In genomic region chr4:148890442-148890841, GRCm38 (mm10) we compare ENCODE assay signal across 11 mouse cellular contexts.
DNase-seq lines count a peak whose midpoint lies in the region; ATAC-seq and TF ChIP-seq lines count a peak whose summit lies in the region.
"Had no signal": no experiment of that assay in that cellular context is flagged by ENCODE, and none has a peak within 500 bp of the region (broad histone marks: within the 10 kb centered on the region; RNA-seq: fewer than 3 reads in every experiment).

No protein-coding gene starts in this region.

- H3K4me1 ChIP-seq in heart, postnatal 0 days (ENCODE audit: control insufficient read depth, insufficient read depth) = no peaks in the 10 kb centered on the region
- H3K4me1 ChIP-seq in heart, adult 2 months (ENCODE audit: control insufficient read depth, insufficient read depth, low read length) = no peaks in the 10 kb centered on the region
- peaks cover 20% of the 10 kb centered on the region for H3K4me1 ChIP-seq in embryonic facial prominence, embryonic 12.5 days
- peaks cover 82% of the 10 kb centered on the region for H3K4me1 ChIP-seq in hindbrain, embryonic 13.5 days (replicated peaks)
- H3K4me1 ChIP-seq in midbrain, embryonic 14.5 days (ENCODE audit: control insufficient read depth, insufficient read depth, low read length) = peaks cover 39% of the 10 kb centered on the region

- peak overlapping the region; percentile 44; the same call in 1 of the 2 replicates for H3K4me2 ChIP-seq in heart, postnatal 0 days (ENCODE audit: low read depth, low read length)
- peak overlapping the region; percentile 58; the same call in 1 of the 2 replicates for H3K4me2 ChIP-seq in embryonic facial prominence, embryonic 12.5 days (replicated peaks)
- peak overlapping the region; percentile 54 for H3K4me2 ChIP-seq in hindbrain, embryonic 13.5 days
- peak overlapping the region; percentile 61 for H3K4me2 ChIP-seq in midbrain, embryonic 14.5 days (ENCODE audit: low read length)

- H3K9ac ChIP-seq in heart, postnatal 0 days (replicated peaks; ENCODE audit: low read depth, low read length) = no peak overlapping the region
- H3K9ac ChIP-seq in heart, adult 2 months (ENCODE audit: low read depth, low read length) = no peak overlapping the region; the same call in 1 of the 2 replicates
- H3K9ac ChIP-seq in embryonic facial prominence, embryonic 12.5 days = no peak overlapping the region
- H3K9ac ChIP-seq in hindbrain, embryonic 13.5 days = no peak overlapping the region
- H3K9ac ChIP-seq in midbrain, embryonic 14.5 days (replicated peaks; ENCODE audit: low read length) = peak overlapping the region; percentile 49

- no peaks in the 10 kb centered on the region for H3K27me3 ChIP-seq in heart, postnatal 0 days (ENCODE audit: control insufficient read depth, insufficient read depth, low read length)
- no peaks in the 10 kb centered on the region for H3K27me3 ChIP-seq in heart, adult 2 months (ENCODE audit: control insufficient read depth, insufficient read depth, low read length)
- peaks cover 94% of the 10 kb centered on the region for H3K27me3 ChIP-seq in embryonic facial prominence, embryonic 12.5 days
- peaks cover 94% of the 10 kb centered on the region for H3K27me3 ChIP-seq in hindbrain, embryonic 13.5 days
- H3K27me3 ChIP-seq in midbrain, embryonic 14.5 days (ENCODE audit: control insufficient read depth, insufficient read depth, low read length) = peaks cover 39% of the 10 kb centered on the region

- ATAC-seq in heart, postnatal 0 days (ENCODE audit: insufficient read depth, low read depth) = no peak
- no peak for ATAC-seq in embryonic facial prominence, embryonic 12.5 days (ENCODE audit: insufficient number of reproducible peaks, insufficient read depth, low FRiP score, low TSS enrichment)
- no peak for ATAC-seq in hindbrain, embryonic 13.5 days (ENCODE audit: low FRiP score)
- ATAC-seq in midbrain, embryonic 14.5 days (ENCODE audit: low FRiP score, low TSS enrichment) = no peak
- no peak for ATAC-seq in megakaryocyte, adult 5-6 weeks (ENCODE audit: poor library complexity, severe bottlenecking)

- TF ChIP-seq CTCF in heart, postnatal 0 days (IDR thresholded peaks at IDR 0.05; ENCODE audit: low read depth) = no peak
- TF ChIP-seq CTCF in heart, adult 2 months (IDR thresholded peaks at IDR 0.05) = no peak

- intact Hi-C loops in heart, adult 2 months (cut with DNase I) = no loop called here

- no peaks in the 10 kb centered on the region for H3K36me3 ChIP-seq in heart, postnatal 0 days (replicated peaks; ENCODE audit: control insufficient read depth, insufficient read depth, low read length)
- no peaks in the 10 kb centered on the region for H3K36me3 ChIP-seq in heart, adult 2 months (ENCODE audit: control insufficient read depth, insufficient read depth, low read length)
- no peaks in the 10 kb centered on the region for H3K36me3 ChIP-seq in embryonic facial prominence, embryonic 12.5 days
- H3K36me3 ChIP-seq in hindbrain, embryonic 13.5 days = no peaks in the 10 kb centered on the region
- no peaks in the 10 kb centered on the region for H3K36me3 ChIP-seq in midbrain, embryonic 14.5 days (ENCODE audit: control insufficient read depth, insufficient read depth, low read length)

- H3K27ac ChIP-seq in heart, postnatal 0 days (ENCODE audit: low read depth) = no peak overlapping the region
- H3K27ac ChIP-seq in heart, adult 2 months = no peak overlapping the region; the same call in 1 of the 2 replicates
- H3K27ac ChIP-seq in embryonic facial prominence, embryonic 12.5 days = no peak overlapping the region
- H3K27ac ChIP-seq in hindbrain, embryonic 13.5 days = no peak overlapping the region
- H3K27ac ChIP-seq in midbrain, embryonic 14.5 days (replicated peaks; ENCODE audit: low read depth, low read length) = peak overlapping the region; percentile 61; the same call in 1 of the 2 replicates
- H3K27ac ChIP-seq: macrophage had no signal

- H3K79me2 ChIP-seq in heart, adult 2 months (replicated peaks; ENCODE audit: control insufficient read depth, insufficient read depth, low read length) = no peaks in the 10 kb centered on the region; the same call in 1 of the 2 replicates

- 74% methylated on average over 8 of the region's 8 CpGs for WGBS in heart, postnatal 0 days
- WGBS in heart, adult 2 months = 87% methylated on average over 8 of the region's 8 CpGs
- 55% methylated on average over 8 of the region's 8 CpGs for WGBS in embryonic facial prominence, embryonic 12.5 days
- 23% methylated on average over 8 of the region's 8 CpGs for WGBS in hindbrain, embryonic 13.5 days
- WGBS in midbrain, embryonic 14.5 days = 34% methylated on average over 8 of the region's 8 CpGs

- TF ChIP-seq EP300 in heart, postnatal 0 days (IDR thresholded peaks at IDR 0.05; ENCODE audit: low read depth) = no peak
- no peak for TF ChIP-seq EP300 in heart, adult 2 months (IDR thresholded peaks at IDR 0.05; ENCODE audit: insufficient read depth, low read depth, low read length)

- no peak for TF ChIP-seq POLR2A in heart, adult 2 months (IDR thresholded peaks at IDR 0.05; ENCODE audit: insufficient read depth, low read depth, low read length)

- H3K4me3 ChIP-seq in heart, postnatal 0 days (ENCODE audit: low read depth, low read length) = peak overlapping the region; percentile 14; the same call in 1 of the 2 replicates
- H3K4me3 ChIP-seq in heart, adult 2 months = no peak overlapping the region
- peak overlapping the region; percentile 27 for H3K4me3 ChIP-seq in embryonic facial prominence, embryonic 12.5 days
- H3K4me3 ChIP-seq in hindbrain, embryonic 13.5 days = no peak overlapping the region
- peak overlapping the region; percentile 30 for H3K4me3 ChIP-seq in midbrain, embryonic 14.5 days (replicated peaks; ENCODE audit: low read depth, low read length)

- DNase-seq in heart, postnatal 0 days (ENCODE audit: low spot score) = no peak
- DNase-seq in heart, adult 2 months = no peak
- no peak for DNase-seq in midbrain, embryonic 14.5 days
- DNase-seq in right cerebral cortex, postnatal 36 days (ENCODE audit: low spot score in 2 of 2) = no peak
- DNase-seq in spleen, postnatal 4 days (ENCODE audit: low spot score in 2 of 2) = no peak
- DNase-seq: gastrocnemius, adult 2 months; thymus, adult 18-20 months had no signal

- no peaks in the 10 kb centered on the region for H3K9me3 ChIP-seq in heart, postnatal 0 days (replicated peaks; ENCODE audit: control insufficient read depth, low read length)
- H3K9me3 ChIP-seq in embryonic facial prominence, embryonic 12.5 days = no peaks in the 10 kb centered on the region
- no peaks in the 10 kb centered on the region for H3K9me3 ChIP-seq in hindbrain, embryonic 13.5 days
- H3K9me3 ChIP-seq in midbrain, embryonic 14.5 days (ENCODE audit: control insufficient read depth, low read length) = no peaks in the 10 kb centered on the region

Comparison
In these comparisons a context has a peak if more than half of its experiments do, and no peak if none do; other contexts are left out.
1. H3K4me3 ChIP-seq: peak in heart, postnatal 0 days (single experiment), embryonic facial prominence, embryonic 12.5 days (single experiment) and midbrain, embryonic 14.5 days (single experiment); none in heart, adult 2 months (single experiment) and hindbrain, embryonic 13.5 days (single experiment).
2. Peak in every context shown above with its lines, with median percentiles within 50 percentile points of each other: H3K4me2 ChIP-seq.